Mouse (Mus musculus) megakaryocyte-erythroid progenitor cell, adult 5-6 weeks (primary cell): Measurements from ENCODE around the gene Ccer1. TPM values are rescaled to one million over a fixed set of nuclear protein-coding genes. Genes with fewer than 3 reads are reported as not detected.
A peak's percentile ranks its signal among the peaks of the same experiment; 100 is the strongest.

Source experiments
- ATAC-seq: replicated peaks from 2 replicates; pipeline ENCODE4 v1.8.0; 2016; ENCODE audit warnings: mild to moderate bottlenecking, inconsistent platforms; ENCODE audit not compliant: severe bottlenecking, poor library complexity, low FRiP score, low TSS enrichment
- total RNA-seq, 2 experiments: library from RNA; stranded (forward) in 1 of 2; stranded (reverse) in 1 of 2; fragments of 200-1000, 215-1000 nt in 1 of 2; fragments of >200 nt in 1 of 2; fragmentation: Nextera tagmentation in 1 of 2; gene quantifications; 2 replicates each; pipeline ENCODE4 v1.2.3; 2014 to 2017

Gene Ccer1
- total RNA-seq (2014; fragmentation: Nextera tagmentation) (not detected in 2 replicates), total RNA-seq (2017) (not detected in 2 replicates)

DNA sequence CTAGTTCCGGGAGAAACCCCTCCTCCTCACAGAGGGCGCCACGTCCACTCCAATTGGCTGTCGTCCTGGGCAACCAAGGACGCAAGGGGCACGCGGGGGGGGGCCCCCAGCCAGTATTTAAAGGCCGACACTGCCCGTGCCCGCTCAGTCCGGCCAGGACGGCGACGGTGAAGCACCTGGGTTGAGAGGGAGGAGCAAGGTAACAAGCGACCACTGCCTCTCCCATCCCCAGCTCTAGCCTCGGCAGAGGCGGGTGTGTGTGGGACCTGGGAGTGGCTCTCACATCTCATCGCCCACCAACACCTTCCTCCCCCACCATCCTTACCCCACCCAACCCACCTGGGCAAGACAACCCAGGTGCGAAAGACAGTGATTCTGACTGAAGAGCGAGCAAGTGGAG lies at the start of gene Ccer1:
Gene Ccer1, plus strand, starts transcription at position 147 of the 400 bp plus-strand sequence.
- no peak for ATAC-seq

DNA sequence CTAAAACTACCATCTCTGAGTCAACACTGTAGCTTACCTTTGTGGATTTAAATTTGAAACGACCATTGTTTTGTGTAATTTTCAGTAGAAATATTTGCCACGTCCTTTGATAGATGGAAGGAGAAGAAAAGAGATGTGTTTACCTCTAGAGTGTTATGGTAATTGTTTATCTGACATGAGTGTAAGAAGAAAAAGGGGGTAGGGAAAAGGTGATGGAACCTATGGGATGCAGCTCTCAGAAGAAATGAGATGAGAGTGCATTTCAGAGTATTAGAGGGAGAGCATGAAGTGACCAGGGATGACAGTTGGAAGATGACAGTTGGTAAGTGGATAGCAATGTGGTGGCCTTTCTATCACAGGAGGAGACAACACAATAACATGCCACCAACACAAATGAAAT lies 49.1 kb upstream of the Ccer1 start, which contains the start of gene Epyc:
Gene Epyc, plus strand, starts transcription at position 301 of the 400 bp plus-strand sequence.
- ATAC-seq: no peak

DNA sequence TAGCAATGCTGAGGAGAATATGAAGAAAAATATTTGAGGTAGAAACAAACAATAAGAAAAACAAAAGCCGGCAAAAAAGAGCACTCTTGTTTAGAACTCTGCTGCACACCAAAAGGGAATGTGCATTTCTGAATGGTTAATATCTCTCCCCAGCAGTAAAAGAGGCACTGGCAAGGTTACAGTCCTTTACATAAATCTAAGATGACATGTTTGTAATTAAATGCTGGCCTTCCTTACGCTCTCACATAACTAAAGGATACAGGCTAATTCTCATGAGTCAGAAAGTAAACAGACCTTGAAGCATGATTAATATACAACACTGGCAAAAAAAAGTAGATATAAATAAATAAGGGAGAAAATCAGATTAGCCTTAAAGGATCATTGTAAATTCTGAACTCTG lies 42.5 kb upstream of the Ccer1 start:
- ATAC-seq: no peak

DNA sequence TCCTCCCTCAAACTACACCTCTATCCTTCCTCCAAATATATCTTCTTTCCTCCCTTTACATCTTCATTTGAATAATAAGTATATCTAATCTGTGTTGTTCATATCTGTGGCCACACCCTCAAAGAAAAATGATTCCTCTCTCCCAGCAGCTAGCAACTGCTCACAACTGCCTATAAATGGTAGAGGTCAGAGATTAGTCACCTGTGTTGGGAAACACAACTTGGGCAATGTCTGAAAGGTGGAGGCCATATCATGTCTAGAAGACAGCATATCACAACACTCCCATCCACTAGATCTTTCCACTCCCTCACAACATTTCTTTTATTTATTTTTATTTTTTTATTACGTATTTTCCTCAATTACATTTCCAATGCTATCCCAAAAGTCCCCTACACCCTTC lies 33.4 kb upstream of the Ccer1 start:
- no peak for ATAC-seq

DNA sequence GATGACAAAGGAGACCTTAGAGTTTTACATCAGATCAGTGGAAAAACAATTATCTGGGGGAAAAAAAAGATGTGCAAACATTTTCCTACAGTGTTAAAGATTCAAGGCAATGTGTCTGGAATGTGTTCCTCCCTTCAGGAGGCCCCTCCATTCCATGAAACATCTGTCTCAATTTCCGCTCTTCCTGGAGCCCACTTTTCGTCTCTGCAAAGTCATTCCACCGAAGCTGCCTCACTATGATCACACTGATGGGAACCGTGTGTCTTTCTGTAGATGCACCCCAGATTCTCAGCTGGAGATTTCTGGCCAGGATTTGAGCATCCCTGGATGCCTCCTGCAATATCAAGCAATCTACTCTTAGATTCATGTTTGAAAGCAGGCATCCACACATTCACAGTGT lies 24.2 kb upstream of the Ccer1 start:
- no peak for ATAC-seq

DNA sequence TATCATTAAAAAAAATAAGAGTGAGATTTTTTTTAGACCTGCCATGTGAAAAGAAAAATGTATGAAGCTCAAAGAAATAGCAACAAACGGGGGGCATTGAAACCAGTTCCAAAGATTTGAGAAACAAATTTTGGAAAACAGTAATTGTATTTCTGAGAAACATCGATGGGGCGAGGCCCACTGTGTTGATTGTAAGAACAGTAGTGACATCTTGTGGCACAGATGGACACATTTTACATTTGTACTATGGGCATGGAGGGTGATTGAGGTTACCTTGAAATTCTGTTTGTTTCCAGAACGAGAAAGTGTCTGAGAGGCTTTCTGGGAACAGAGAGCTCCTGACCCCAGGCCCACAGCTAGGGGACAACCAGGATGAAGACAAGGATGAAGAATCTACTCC lies 22.7 kb upstream of the Ccer1 start:
- no peak for ATAC-seq

DNA sequence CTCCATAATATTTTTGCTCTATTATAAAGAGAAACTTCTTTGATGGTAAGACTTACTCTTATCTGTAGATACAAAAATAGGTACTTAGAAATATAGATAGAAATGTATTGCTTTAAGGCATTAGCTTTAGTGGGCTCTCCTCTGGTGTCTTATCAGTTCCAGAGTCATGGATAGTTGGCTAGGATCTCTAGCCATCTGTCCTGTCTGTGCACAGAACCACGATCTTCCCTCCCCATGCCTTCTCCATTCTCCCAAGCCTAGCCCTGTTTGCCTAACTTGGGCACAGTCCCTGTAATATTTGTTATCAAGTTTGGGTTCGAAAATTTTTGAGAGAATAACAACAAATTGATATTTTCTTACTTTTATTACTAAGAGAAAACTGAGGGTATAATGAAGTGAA lies 19.6 kb upstream of the Ccer1 start:
- ATAC-seq: no peak

DNA sequence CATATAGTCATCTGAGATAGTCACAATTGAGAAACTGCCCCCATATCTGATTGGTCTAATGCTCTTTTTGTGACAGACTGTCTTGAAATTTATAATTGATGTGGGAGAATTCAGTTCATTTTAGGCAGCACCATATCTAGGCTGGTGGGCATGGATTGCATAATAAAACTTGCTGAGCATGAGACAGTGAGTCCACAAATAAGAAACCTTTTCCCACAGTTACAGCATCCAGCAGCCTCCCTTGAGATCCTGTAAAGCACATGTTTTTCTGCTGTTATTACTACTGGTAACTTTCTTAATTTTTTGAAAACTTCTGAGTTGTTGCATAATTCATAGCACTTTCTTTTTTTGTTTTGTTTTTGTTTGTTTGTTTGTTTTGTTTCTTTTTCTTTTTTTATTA lies 9.9 kb upstream of the Ccer1 start:
- ATAC-seq: no peak

DNA sequence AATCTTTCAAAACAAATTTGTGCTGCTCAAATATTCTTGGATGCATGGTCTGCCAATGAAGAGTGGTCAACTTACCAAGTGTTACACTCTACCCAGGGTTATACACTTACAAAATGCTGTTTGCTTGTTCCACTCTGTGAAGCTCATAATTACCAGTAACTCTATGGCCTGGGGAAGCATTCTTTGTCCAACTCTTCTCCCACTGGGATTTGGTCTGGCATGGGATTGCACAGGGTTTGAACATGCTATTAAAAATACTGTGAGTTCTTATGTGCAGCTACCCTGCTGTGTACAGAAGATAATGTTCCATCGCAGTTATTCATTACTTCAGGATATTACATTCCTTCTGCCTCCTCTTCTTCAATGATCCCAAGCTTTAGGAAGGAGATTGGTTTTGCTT lies 5.7 kb upstream of the Ccer1 start:
- ATAC-seq: no peak

DNA sequence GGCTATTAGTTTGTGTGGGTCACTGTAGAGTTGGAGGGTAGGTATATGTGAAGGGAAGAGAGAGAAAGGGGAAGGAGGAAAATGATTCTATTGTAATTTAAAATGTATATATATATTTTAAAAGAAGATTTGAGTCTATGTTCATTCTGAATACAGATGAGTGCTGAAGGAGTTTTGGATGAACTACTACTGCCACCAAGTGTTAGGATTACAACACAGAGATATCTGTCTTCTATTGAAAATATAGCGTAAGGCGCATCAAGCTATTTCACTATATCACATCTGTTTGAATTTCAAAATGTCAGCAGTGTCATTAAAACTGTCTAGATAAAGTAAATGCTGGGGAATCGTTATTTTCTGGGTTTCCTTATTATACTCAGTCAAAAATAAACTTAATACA lies 3.4 kb upstream of the Ccer1 start:
- no peak for ATAC-seq

DNA sequence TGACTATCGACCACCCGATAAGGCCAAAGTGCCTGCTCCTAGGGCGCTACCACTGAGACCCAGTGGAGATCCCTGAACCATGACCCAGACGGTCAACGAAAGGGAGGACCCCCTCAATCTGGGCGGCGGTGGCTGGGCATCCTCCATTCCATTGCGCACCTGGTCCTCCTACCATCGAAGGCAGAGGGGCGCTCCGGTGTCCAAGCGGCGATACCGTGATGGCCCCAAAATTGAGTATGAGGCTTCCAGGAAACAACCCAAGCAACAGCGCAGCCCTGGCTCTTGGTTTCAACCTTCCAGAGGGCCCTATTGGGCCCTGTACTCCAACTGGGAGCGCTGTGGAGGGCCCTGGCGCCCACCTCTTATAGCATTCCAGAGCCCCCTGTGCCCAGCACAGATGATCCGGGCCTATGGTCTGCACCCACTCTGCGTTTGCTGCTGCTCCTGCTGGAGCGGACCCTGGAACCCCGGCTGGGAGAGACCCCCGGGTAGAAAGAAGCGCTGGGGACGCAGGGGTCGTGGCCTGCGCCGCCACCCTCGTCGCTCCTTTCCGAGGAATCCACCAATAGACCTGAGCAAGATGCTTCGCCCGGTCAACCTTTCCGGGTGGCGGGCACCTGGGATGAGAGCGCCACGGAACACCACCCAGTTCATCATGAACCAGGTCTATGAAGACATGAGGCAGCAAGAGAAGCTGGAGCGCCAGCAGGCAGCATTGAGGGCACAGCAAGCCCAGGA lies 708 bp downstream of the Ccer1 start:
- no peak for ATAC-seq

DNA sequence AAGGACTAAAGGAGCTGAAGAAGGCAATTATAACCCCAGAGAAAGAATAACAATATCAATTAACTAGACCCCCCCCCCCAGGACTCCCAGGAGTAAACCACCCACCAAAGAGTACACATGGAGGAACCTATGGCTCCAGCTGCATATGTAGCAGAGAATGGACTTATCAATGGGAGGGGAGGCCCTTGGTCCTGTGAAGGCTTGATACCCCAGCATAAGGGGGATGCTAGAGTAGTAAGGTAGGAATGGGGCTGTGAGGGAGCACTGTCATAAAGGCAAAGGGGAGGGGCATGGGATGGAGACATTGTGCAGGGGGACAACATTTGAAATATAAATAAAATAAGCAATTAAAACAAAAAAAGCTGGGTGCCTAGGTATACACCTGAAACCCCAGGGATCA lies 9.5 kb downstream of the Ccer1 start:
- ATAC-seq: no peak

DNA sequence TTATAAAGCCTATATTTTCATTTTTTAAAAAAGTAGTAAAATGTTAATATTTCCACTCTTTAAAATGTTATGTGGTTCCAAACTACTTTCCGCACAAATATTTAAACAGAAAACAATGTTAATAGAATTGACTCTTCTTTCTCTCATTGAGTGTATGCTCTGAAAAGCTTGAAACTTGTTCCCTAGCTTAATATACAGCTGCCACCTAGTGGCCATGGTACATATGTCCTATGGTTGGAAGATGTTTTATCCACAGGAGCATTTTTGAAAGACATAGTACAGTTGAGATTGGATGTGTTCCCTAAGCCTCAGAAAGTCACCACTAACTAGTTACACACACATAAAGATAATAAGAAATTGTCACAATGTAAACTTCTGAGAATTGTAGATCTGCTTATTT lies 11.7 kb downstream of the Ccer1 start:
- ATAC-seq: peak; percentile 77; the same call in 1 of the 2 replicates

DNA sequence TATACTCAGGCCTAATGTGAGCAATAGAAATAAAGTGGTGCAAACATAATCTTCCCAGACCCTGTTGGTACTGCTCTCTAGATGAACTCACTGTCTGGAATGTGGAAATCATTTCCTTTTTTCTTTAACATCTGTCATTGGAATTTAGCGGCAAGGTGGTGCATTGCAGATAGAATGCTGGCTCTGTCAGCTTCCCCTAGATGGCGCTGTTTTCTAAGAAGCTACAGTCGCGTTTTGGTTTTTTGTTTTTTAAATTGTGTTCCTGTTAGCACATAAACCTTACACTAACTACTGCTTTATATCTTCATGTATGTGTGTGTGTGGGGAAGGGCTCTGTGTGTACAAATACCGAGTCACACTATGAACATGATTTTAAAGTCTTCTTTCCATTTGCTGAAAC lies 19.8 kb downstream of the Ccer1 start:
- peak; percentile 87 for ATAC-seq

DNA sequence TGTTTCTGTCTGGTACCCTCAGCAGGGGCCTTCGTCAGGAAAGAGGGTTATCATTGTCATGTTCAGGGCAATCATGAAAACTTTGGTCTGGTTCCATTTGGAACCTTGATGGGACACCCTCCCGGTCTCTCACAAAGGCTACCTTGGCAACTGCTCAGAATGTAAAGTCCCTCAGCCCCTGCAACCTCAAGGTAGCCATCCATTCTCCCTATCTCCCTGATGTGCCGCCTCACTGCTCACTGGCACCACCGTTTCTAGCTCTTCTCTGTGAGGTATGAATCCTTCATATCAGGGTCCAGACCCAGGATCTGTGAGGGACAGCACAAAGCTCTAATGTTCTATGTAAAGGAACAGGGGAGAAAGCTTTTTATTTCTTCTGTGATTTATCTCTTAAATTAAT lies 21.7 kb downstream of the Ccer1 start:
- ATAC-seq: no peak

DNA sequence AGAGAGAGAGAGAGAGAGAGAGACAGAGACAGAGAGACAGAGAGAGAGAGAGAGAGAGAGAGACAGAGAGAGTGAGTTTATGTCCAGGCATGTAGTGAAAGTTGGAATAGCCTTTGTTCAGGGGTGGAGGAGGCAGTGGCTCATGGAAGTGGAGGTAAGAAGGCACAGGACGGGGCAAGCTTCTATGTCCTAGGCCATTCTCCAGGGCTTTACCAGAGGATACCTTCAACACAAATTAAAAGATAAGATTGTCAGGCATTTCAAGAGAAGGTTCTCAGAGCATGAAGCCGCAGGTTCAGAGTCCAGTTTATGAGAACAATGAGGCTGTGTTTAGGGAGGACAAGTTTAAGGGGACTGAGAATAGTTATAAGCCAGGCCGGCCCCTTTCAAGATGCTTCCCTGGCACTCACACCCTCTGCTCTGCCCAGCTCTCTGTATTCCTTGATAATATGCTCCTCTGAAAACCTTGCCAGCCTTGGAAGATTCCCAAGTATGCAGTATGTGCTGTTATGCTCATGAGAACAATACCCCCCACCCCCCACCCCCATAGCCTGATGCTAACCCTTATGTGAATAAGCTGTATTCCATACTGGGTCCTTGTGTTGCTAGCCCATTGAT lies 22.5 kb downstream of the Ccer1 start:
- ATAC-seq: no peak

DNA sequence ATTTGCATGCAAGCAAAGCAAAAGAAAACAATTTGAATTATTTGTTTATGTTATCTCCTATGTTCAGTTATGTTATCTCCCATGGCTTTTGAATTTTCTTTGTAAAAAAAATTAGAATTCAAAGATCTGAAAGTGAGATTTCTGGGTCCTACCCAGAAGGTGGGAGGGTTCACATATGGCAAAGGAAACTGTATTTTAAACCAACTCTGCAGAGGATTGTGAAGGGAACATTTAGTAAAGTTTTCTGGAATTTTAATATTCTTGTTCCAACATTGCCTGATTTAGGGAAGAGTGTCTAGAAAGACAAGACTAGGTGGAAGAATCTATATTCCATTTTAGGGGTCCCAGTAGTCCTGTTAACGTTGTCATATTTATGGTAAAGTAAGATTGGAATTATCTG lies 24.4 kb downstream of the Ccer1 start:
- no peak for ATAC-seq

DNA sequence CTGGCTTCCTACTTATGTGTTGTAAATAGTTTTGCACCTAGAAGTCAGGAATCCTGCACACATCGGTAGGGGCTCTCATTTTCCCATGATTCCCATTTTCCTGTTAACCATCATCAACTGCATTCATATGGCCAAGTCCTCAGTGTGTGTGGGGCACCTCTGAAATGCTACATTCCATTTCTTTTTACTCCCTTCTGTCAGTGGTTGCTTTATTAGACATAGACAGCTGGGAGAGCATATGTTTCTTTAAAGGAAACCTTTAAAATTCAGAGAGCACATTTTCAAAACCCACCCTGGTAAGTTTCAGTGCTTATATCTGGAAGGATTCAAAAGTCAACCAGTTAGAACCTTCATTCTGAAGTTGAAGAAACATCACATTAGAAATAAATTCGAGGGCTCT lies 25.2 kb downstream of the Ccer1 start:
- ATAC-seq: no peak

DNA sequence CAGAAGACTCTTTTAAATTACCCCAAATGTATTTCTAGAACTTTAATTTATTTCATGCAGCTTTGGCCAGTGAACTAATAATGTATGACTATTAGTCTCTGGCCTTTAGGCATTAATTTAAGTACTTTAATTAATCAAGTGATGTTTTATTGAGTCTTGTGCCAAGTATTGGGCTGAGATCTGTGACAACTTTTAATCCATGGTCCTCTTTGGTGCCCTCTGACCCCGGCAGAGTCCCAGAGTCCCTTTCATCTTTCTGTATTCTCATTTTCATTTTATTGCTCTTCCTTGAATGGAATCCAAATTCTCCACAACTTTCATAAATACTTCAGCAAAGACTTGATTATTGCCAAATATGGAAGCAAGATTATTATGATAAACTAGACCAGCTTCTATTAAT lies 27.8 kb downstream of the Ccer1 start:
- ATAC-seq: no peak

DNA sequence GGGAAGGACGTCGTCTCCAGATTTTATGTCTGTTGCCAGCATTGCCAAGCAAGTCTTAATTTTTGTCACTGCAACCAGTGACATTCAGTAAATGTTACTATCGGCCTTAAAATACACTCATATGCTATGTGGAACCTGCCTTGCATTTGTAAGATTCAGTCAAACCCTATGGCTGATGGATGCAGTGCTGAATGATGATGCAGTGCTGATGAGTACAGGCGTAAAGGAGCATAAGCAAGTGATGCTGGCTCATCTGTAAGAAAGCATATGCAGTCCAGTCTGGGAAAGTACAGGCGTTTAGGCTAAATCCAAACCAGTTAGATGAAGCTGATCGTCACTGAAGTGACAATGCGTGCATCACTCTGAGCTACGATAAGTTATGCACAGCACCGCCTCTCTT lies 29.9 kb downstream of the Ccer1 start:
- ATAC-seq: no peak

DNA sequence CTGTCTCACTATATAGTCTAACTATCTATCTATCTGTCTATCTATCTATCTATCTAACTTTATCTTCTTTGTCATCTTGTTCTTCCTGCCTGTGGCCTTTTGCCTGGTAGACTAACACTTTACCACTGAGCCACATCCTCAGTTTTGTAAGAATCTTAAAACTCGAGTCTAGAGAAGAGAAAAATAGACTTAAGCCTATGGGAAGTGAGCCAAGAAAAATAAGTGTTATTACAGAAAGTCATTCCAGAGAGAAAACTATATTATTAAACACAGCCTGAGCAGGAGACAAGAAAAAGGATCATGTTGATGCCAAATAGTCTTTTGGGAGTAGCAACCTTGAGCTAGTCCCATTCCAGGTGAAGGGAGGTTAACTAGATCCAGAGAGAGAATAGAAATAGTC lies 33.1 kb downstream of the Ccer1 start:
- ATAC-seq: no peak
